Mouse (Mus musculus) ES-E14 (cell line): ENCODE data around the gene Pgls.

Experiments
- CHD2 ChIP-seq: IDR thresholded peaks from 2 replicates; pipeline ENCODE4 v1.6.1; 2014; ENCODE audit warnings: mild to moderate bottlenecking, low read depth, low read length, inconsistent platforms
- MAFK ChIP-seq: IDR thresholded peaks from 2 replicates; pipeline ENCODE4 v1.6.1; 2014; ENCODE audit warnings: mild to moderate bottlenecking, low read depth, low read length, inconsistent platforms; ENCODE audit not compliant: insufficient read depth
- ZC3H11A ChIP-seq: IDR thresholded peaks from 2 replicates; pipeline ENCODE4 v1.6.1; 2012; ENCODE audit warnings: low read depth, mild to moderate bottlenecking, inconsistent platforms, low read length, borderline replicate concordance
- ZNF384 ChIP-seq: IDR thresholded peaks from 2 replicates; pipeline ENCODE4 v1.6.1; 2012; ENCODE audit warnings: low read depth, low read length, inconsistent platforms

DNA sequence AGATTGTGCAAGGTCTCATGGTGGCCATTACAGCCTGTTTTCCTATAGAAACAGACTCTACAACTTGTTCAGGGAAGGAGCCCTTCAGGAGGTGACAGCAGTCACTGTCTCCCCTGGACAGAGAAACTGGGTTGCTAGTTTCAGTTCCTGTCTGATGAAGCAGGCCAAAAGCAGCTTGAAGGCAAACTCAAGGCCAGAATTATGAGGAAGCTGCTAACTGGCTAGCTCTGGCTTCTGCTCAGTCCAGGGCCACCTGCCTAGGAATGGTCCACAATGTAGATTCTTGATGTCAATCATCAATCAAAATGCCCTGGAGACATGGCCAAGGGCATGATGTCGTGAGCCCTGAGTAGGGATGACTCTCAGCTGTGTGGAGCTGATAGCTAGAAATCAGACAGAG is 33.1 kb downstream of the Pgls start:
- no peak for TF ChIP-seq ZNF384
- no peak for TF ChIP-seq MAFK
- TF ChIP-seq CHD2, result no peak
- no peak for TF ChIP-seq ZC3H11A
